Mouse (Mus musculus) limb, embryonic 14.5 days (tissue): Measurements from ENCODE around the gene Adcyap1r1. TPM values are rescaled to one million over a fixed set of nuclear protein-coding genes. Genes with fewer than 3 reads are reported as not detected.
A peak's percentile ranks its signal among the peaks of the same experiment; 100 is the strongest.

Experiments
- ATAC-seq: fragments of 200-750 bp; cut with Nextera tagmentation; 2 replicates; pipeline ENCODE4 v1.8.0; 2017; ENCODE audit warnings: low read depth, moderate number of reproducible peaks, moderate TSS enrichment; ENCODE audit not compliant: low FRiP score
- DNase-seq: peaks from one replicate; pipeline ENCODE4 v3.0.0-alpha.2; 2015; ENCODE audit warnings: low spot score
- H3K27ac ChIP-seq: fragments of 300-500 bp; sonication (generic); replicated peaks from 2 replicates; pipeline ENCODE4 v1.5.1; 2014; ENCODE audit warnings: low read depth, mild to moderate bottlenecking, low read length, moderate library complexity, mixed read lengths
- H3K27me3 ChIP-seq: fragments of 300-500 bp; sonication (generic); 2 replicates; pipeline ENCODE4 v1.6.1; 2014; ENCODE audit warnings: low read length, mixed read lengths; ENCODE audit not compliant: control insufficient read depth, insufficient read depth
- H3K36me3 ChIP-seq: fragments of 300-500 bp; sonication (generic); 2 replicates; pipeline ENCODE4 v1.6.1; 2014; ENCODE audit warnings: mild to moderate bottlenecking, low read length, moderate library complexity, mixed read lengths; ENCODE audit not compliant: control insufficient read depth, insufficient read depth
- H3K4me1 ChIP-seq: fragments of 300-500 bp; sonication (generic); 2 replicates; pipeline ENCODE4 v1.6.1; 2014; ENCODE audit warnings: antibody characterized with exemption, low read length, mixed read lengths; ENCODE audit not compliant: control insufficient read depth, insufficient read depth
- H3K4me2 ChIP-seq: fragments of 300-500 bp; sonication (generic); replicated peaks from 2 replicates; pipeline ENCODE4 v1.6.1; 2014; ENCODE audit warnings: low read depth, mild to moderate bottlenecking, low read length, moderate library complexity; ENCODE audit not compliant: severe bottlenecking
- H3K4me3 ChIP-seq: fragments of 300-500 bp; sonication (generic); replicated peaks from 2 replicates; pipeline ENCODE4 v1.5.1; 2014; ENCODE audit warnings: low read length
- H3K9ac ChIP-seq: fragments of 300-500 bp; sonication (generic); 2 replicates; pipeline ENCODE4 v1.6.1; 2014; ENCODE audit warnings: mild to moderate bottlenecking, low read depth, low read length, moderate library complexity; ENCODE audit not compliant: severe bottlenecking
- H3K9me3 ChIP-seq: fragments of 300-500 bp; sonication (generic); 2 replicates; pipeline ENCODE4 v1.6.1; 2016; ENCODE audit warnings: low read length; ENCODE audit not compliant: control insufficient read depth
- POLR2A ChIP-seq: fragments of 200-500 bp; IDR thresholded peaks from 2 replicates; pipeline ENCODE4 v1.8.0; 2012; ENCODE audit warnings: inconsistent platforms, mild to moderate bottlenecking, moderate library complexity, borderline replicate concordance; ENCODE audit not compliant: insufficient read depth, insufficient read length; ENCODE audit errors: extremely low read depth
- WGBS: fragments of 180-500 bp; shearing (Covaris S2); extraction: QIAGEN DNeasy Blood & Tissue Kit; methylation state at CpG from one replicate; pipeline ENCODE4 v1.1.7; 2014; 5-methylcytosine and 5-hydroxymethylcytosine counted together
- polyA plus RNA-seq, 2 experiments: library from polyadenylated mRNA; depleted of rRNA in 1 of 2; stranded (reverse) in 1 of 2; unstranded in 1 of 2; fragments of >200 nt; fragmentation: Nextera tagmentation in 1 of 2; extraction: Ambion mirVana in 1 of 2; gene quantifications; 2 replicates each; pipeline versions ENCODE4 v1.2.1 to v1.2.3; 2012 to 2014

The Adcyap1r1 gene
- polyA plus RNA-seq, 2 experiments: 2.2 to 3.0 TPM

GRCm38 (mm10) chr6:55452381-55452780 is 603 bp downstream of the Adcyap1r1 start:
- no peak overlapping the region for H3K27ac ChIP-seq
- no peaks in the 10 kb centered on the region for H3K9me3 ChIP-seq
- H3K4me1 ChIP-seq: no peaks in the 10 kb centered on the region
- peaks cover 28% of the 10 kb centered on the region for H3K27me3 ChIP-seq
- peak overlapping the region; percentile 83 for H3K4me2 ChIP-seq
- H3K9ac ChIP-seq: peak overlapping the region; percentile 50
- no peak for TF ChIP-seq POLR2A
- 3% methylated on average over 24 of the region's 24 CpGs for WGBS
- H3K36me3 ChIP-seq: no peaks in the 10 kb centered on the region
- DNase-seq (no peak), ATAC-seq (no peak)
- peak overlapping the region; percentile 50 for H3K4me3 ChIP-seq

- no peak overlapping the region for H3K27ac ChIP-seq
- H3K27me3 ChIP-seq: peaks cover 28% of the 10 kb centered on the region
- no peaks in the 10 kb centered on the region for H3K36me3 ChIP-seq
- no peak overlapping the region for H3K4me2 ChIP-seq
- H3K9me3 ChIP-seq: no peaks in the 10 kb centered on the region
- TF ChIP-seq POLR2A: no peak
- no peak overlapping the region for H3K4me3 ChIP-seq
- 11% methylated on average over 1 of the region's 1 CpGs for WGBS
- DNase-seq (no peak), ATAC-seq (no peak)
- H3K9ac ChIP-seq: no peak overlapping the region
- no peaks in the 10 kb centered on the region for H3K4me1 ChIP-seq
These were observed 1.8 kb downstream of the Adcyap1r1 start for GRCm38 (mm10) chr6:55453548-55453947.

DNA sequence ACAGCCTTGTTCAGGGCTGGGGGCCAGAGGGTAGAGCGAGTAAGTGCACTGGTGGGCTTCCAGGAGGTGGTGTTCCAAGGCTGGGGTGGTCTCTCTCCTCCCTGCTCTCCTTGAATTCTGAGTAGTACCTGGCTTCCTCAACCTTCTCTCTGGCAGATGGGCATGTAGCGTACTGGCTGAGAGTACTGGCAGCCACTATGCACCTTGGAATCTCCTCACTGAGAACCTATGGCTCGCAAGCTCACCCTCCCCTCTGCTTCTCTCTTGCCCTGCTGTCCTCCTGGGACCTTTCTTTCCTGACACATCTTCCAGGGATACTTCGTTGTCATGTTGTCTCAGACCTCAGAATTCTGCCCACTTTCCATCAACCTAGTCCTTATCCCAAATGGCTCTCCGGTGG is 3.9 kb downstream of the Adcyap1r1 start:
- Histone ChIP-seq H3K27ac (no peak overlapping the region), H3K4me2 (no peak overlapping the region), H3K4me1 (no peaks in the 10 kb centered on the region), H3K36me3 (no peaks in the 10 kb centered on the region), H3K4me3 (no peak overlapping the region), H3K9ac (no peak overlapping the region), H3K9me3 (no peaks in the 10 kb centered on the region), H3K27me3 (peaks cover 28% of the 10 kb centered on the region)
- WGBS: 76% methylated on average over 5 of the region's 5 CpGs
- no peak for TF ChIP-seq POLR2A
- DNase-seq (no peak), ATAC-seq (no peak)

GRCm38 (mm10) chr6:55457727-55458126 is 5.9 kb downstream of the Adcyap1r1 start:
- Histone ChIP-seq H3K9me3 (no peaks in the 10 kb centered on the region), H3K27ac (no peak overlapping the region), H3K4me3 (no peak overlapping the region), H3K27me3 (peaks cover 11% of the 10 kb centered on the region; the same call in 1 of the 2 replicates), H3K4me2 (no peak overlapping the region), H3K9ac (no peak overlapping the region), H3K36me3 (no peaks in the 10 kb centered on the region), H3K4me1 (no peaks in the 10 kb centered on the region)
- no peak for DNase-seq
- ATAC-seq: no peak
- no peak for TF ChIP-seq POLR2A
- WGBS: 71% methylated on average over 7 of the region's 7 CpGs

DNA sequence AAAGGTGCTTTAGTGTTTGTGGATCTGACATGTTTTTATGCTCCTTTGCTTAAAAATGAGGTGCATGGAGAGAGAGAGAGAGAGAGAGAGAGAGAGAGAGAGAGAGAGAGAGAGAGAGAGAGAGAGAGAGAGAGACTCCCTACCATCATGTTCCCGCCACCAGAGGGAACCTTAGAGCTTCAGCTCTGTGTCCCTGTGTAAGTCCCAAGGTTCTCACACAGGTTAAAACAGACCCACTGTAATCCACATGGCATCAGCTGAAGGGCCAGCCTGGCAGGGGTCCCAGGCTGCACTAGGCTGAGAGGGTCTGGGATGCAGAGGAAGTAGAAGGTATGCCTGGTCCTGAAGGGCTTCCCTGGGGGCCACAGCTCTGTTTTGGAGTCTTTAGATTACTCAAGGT is 6.4 kb downstream of the Adcyap1r1 start:
- Histone ChIP-seq H3K36me3 (no peaks in the 10 kb centered on the region), H3K4me1 (no peaks in the 10 kb centered on the region), H3K4me3 (no peak overlapping the region), H3K4me2 (no peak overlapping the region), H3K27me3 (peaks cover 6% of the 10 kb centered on the region; the same call in 1 of the 2 replicates), H3K27ac (no peak overlapping the region), H3K9ac (no peak overlapping the region), H3K9me3 (no peaks in the 10 kb centered on the region)
- ATAC-seq: no peak
- no peak for TF ChIP-seq POLR2A
- no peak for DNase-seq
- 50% methylated on average over 1 of the region's 1 CpGs for WGBS
